Mouse (Mus musculus) spleen, adult 2 months (tissue): ENCODE measurements around the gene Tmem44.

Experiments
- CTCF ChIP-seq: fragments of 200-500 bp; IDR thresholded peaks from 2 replicates; pipeline ENCODE4 v1.5.1; 2011; ENCODE audit warnings: mild to moderate bottlenecking, inconsistent platforms; ENCODE audit not compliant: insufficient read depth, insufficient read length, insufficient replicate concordance; ENCODE audit errors: extremely low read depth
- POLR2A ChIP-seq: fragments of 200-500 bp; IDR thresholded peaks from 2 replicates; pipeline ENCODE4 v1.6.1; 2011; ENCODE audit warnings: low read depth, low read length, inconsistent platforms

GRCm38 (mm10) chr16:30559312-30559992 is 8.8 kb upstream of the Tmem44 start:
- TF ChIP-seq CTCF: no peak
- TF ChIP-seq POLR2A: no peak
